Mouse (Mus musculus) Patski (cell line): Measurements from ENCODE around the gene Rnf5. TPM values are rescaled to one million over a fixed set of nuclear protein-coding genes. Genes with fewer than 3 reads are reported as not detected.
A peak's percentile ranks its signal among the peaks of the same experiment; 100 is the strongest.

Experiments used
- ATAC-seq: fragments of 100-300 bp; one replicate; pipeline ENCODE4 v1.8.0; 2021
- CTCF ChIA-PET: fragments of 350-600 bp; sonication (Branson Sonifier 250); formaldehyde crosslinking; loops from one replicate; lab custom pipeline; 2022; ENCODE audit warnings: inconsistent platforms; lab: Charles Lee
- POLR2A ChIA-PET: fragments of 350-600 bp; sonication (Branson Sonifier 250); formaldehyde crosslinking; loops from one replicate; lab custom pipeline; 2022; ENCODE audit warnings: antibody characterized with exemption, inconsistent platforms; lab: Charles Lee
- DNase-seq: peaks from one replicate; pipeline ENCODE4 v3.0.0-alpha.2; 2011; ENCODE audit warnings: low read depth, low spot score
- H3K27me3 ChIP-seq: fragments of 371-371 bp; one replicate; pipeline ENCODE4 v1.5.1; 2021
- CTCF ChIP-seq: fragments of 100-300 bp; IDR thresholded peaks from one replicate; pipeline ENCODE4 v1.5.1; 2021
- in situ Hi-C: fragments of 300-500 bp; cut with MboI; formaldehyde crosslinking; loops from 3 replicates; pipeline ENCODE4 v1.11.1; 2018; ENCODE audit warnings: low pct_unique_long_range_greater_than_20kb, mixed read lengths
- polyA plus RNA-seq: library from polyadenylated mRNA; unstranded; gene quantifications from one replicate; pipeline ENCODE4 v1.2.3, GENCODE M21; 2021

Rnf5 gene
- polyA plus RNA-seq, 1 experiment from 2014 or later = 69.1 TPM

DNA sequence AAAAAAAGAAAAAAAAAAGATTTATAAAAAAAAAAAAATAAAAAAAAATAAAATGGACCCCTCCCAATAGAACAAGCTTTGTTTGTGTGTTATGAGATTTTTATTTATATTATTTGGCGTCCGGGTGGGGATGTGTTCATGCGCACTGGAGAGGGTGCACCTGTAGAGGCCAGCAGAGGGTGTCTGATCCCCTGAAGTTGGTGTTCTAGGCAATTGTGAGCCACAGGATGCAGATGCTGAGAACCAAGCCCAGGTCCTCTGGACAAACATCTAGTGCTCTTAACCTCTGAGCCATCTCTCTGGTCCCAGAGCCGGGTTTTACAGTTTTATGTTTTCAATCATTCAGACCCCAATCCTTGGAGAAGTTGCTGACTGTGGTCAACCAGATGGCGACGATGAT lies 43.1 kb downstream of the Rnf5 start:
- in situ Hi-C loops = no loop called here

DNA sequence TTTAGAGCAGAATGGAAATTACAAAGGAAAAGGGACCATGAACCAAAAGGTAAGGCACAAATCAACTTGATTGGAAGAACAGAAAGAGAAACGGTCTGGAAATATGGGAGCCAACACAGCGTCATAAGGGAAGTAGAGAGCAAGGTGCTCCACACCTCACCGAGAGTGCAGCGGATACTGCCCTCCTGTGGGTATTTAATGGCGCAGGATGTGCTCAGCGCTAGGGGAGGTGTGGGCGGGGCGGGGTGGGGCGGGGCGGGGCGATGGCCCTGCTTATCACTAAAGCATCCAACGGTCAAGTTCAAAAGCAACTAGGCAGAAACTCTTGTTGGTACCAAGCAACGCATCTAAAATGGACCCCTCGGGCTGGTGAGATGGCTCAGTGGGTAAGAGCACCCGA lies 43.6 kb downstream of the Rnf5 start:
- H3K27me3 ChIP-seq = peaks cover 12% of the 10 kb centered on the region
- POLR2A ChIA-PET = no interaction called here
- ATAC-seq (no peak), DNase-seq (no peak)
- in situ Hi-C loops = no loop called here
- CTCF ChIA-PET = no interaction called here
- TF ChIP-seq CTCF = no peak

More for the DNA sequence above, 43.1 kb downstream of the Rnf5 start:
- no peak for TF ChIP-seq CTCF
- ATAC-seq (no peak), DNase-seq (no peak)
- ChIA-PET CTCF (no interaction called here), POLR2A (no interaction called here)
- H3K27me3 ChIP-seq = peaks cover 17% of the 10 kb centered on the region

DNA sequence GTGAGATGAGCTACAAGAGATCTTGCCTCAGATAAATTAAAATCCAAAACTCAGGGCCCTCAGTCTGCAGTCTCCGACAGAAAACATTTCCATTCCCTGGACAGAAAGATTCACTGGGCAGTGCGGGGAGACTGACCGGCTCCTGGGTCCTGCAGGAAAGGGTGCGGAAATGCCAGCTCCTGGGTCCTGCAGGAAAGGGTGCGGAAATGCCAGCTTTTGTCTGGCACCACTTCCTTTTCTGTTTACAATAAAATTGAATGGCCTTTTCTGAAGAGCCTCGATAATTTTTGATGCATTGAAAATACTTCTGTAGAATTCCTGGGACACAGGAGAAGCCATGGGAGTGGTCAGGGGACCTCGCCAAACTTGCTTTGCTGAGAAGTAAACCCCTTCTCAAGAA lies 44.4 kb downstream of the Rnf5 start:
- ChIA-PET POLR2A (no interaction called here), CTCF (no interaction called here)

DNA sequence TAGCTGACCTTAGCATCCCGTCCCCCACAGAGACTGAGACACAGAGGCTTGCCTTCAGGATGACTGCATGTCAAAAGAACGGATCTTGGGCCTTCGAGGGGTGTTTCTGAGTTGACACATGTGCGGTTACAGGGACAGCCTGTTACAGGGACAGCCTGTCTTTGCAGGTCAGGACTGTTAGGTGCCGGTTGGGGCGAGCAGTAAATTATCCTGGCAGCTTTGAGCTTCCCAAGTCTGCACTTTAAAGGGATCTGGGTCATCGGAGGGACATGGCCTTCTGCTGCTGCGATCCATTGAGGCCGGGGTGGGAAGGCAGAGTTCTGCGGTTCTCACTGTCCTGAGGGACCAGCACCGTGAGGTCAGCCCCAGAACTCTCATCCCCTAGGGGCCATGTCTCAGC lies 46.1 kb downstream of the Rnf5 start:
- peaks cover 9% of the 10 kb centered on the region for H3K27me3 ChIP-seq
- DNase-seq = no peak
- POLR2A ChIA-PET = no interaction called here
- in situ Hi-C loops = no loop called here
- ATAC-seq = no peak
- CTCF ChIA-PET = no interaction called here
- TF ChIP-seq CTCF = no peak

More for the DNA sequence above, 44.4 kb downstream of the Rnf5 start:
- DNase-seq = no peak
- in situ Hi-C loops = no loop called here
- H3K27me3 ChIP-seq = peaks cover 9% of the 10 kb centered on the region
- no peak for TF ChIP-seq CTCF
- ATAC-seq = no peak

DNA sequence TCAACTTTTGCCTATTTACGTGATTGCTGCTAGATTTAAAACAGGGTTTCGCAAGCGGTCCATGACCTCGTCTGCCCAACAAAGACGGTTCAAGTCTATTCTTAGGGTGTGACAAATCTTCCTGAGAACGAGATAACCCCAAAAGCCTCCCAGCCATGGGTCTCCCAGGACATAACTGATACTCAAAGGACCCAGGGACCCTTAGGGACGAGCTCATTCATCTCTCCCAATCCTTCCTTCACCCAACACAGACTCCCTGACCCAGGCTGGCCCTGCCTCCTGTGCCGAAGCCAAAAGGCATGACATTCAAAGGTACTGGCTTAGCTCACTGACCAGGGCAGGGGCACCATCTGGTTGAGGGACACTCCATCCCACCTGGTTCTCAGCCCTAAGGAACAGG lies 47.1 kb downstream of the Rnf5 start:
- no peak for DNase-seq
- in situ Hi-C loops = no loop called here
- POLR2A ChIA-PET = interaction anchor here (0.8 kb wide), 1 partner anchor 35 kb away, joined by 3 read pairs; the partner anchor contains the start of gene Pbx2
- CTCF ChIA-PET = interaction anchor here (1.7 kb wide), 1 partner anchor 29 kb away, joined by 5 read pairs; no protein-coding TSS in a partner anchor
- peaks cover 16% of the 10 kb centered on the region for H3K27me3 ChIP-seq
- TF ChIP-seq CTCF = no peak
- ATAC-seq = no peak

DNA sequence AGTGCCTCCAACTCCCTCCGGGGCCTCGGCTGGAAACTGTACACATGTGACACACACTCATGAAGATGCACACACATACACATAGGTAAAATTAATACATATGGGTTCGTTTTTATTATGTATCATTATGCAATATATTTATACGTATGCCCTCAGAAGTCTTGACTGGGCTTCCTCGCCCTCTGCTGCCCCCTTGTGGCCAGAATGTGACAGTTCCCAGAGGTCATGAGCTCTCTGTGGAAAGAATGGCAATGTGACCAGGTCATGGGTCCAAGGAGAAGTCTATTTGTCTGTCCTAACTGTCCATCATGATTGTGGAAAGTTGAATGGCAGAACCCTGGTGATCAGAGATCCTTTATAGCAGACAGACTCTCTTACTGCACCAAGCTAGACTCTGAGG lies 48.0 kb downstream of the Rnf5 start:
- in situ Hi-C loops = no loop called here
- DNase-seq = no peak
- ATAC-seq = peak; percentile 66
- ChIA-PET CTCF (interaction anchor here (1.4 to 1.7 kb wide), 2 partner anchors 10 to 30 kb away, joined by 4 to 5 read pairs; no protein-coding TSS in a partner anchor), POLR2A (no interaction called here)
- TF ChIP-seq CTCF = peak; percentile 91
- H3K27me3 ChIP-seq = peaks cover 20% of the 10 kb centered on the region

Other genes with a start within 250 kb of the Rnf5 start
- not detected for gene Btnl2, start 248.9 kb downstream of the Rnf5 start, polyA plus RNA-seq
- not detected for gene Btnl1, start 226.6 kb downstream of the Rnf5 start, polyA plus RNA-seq
- gene BC051142, start 204.9 kb downstream of the Rnf5 start, polyA plus RNA-seq = not detected
- not detected for gene Btnl4, start 126.4 kb downstream of the Rnf5 start, polyA plus RNA-seq
- gene Btnl6, start 86.3 kb downstream of the Rnf5 start, polyA plus RNA-seq = not detected
- gene Notch4, start 39.4 kb downstream of the Rnf5 start, polyA plus RNA-seq = 0.87 TPM
- gene Gpsm3, start 13.9 kb downstream of the Rnf5 start, polyA plus RNA-seq = 0.35 TPM
- 59.7 TPM for gene Pbx2, start 12.4 kb downstream of the Rnf5 start, polyA plus RNA-seq
- gene Ager, start 5.8 kb downstream of the Rnf5 start, polyA plus RNA-seq = 1.2 TPM
- gene Agpat1, start 572 bp upstream of the Rnf5 start, polyA plus RNA-seq = 128 TPM
- gene Egfl8, start 12.3 kb upstream of the Rnf5 start, polyA plus RNA-seq = 2.5 TPM
- gene Ppt2, start 24.8 kb upstream of the Rnf5 start, polyA plus RNA-seq = 108 TPM
- gene Prrt1, start 25.8 kb upstream of the Rnf5 start, polyA plus RNA-seq = 6.7 TPM
- 22.5 TPM for gene Fkbpl, start 41.1 kb upstream of the Rnf5 start, polyA plus RNA-seq
- 88.4 TPM for gene Atf6b, start 43.5 kb upstream of the Rnf5 start, polyA plus RNA-seq
- gene Tnxb, start 66.8 kb upstream of the Rnf5 start, polyA plus RNA-seq = 0.50 TPM
- 1.1 TPM for gene C4b, start 140.2 kb upstream of the Rnf5 start, polyA plus RNA-seq
- not detected for gene Cyp21a1, start 200.9 kb upstream of the Rnf5 start, polyA plus RNA-seq
- 50.8 TPM for gene Stk19, start 233.3 kb upstream of the Rnf5 start, polyA plus RNA-seq
- 34.4 TPM for gene Dxo, start 233.3 kb upstream of the Rnf5 start, polyA plus RNA-seq
- 69.3 TPM for gene Skiv2l, start 246.5 kb upstream of the Rnf5 start, polyA plus RNA-seq
- gene Nelfe, start 246.7 kb upstream of the Rnf5 start, polyA plus RNA-seq = 73.2 TPM